27 mouse cellular contexts compared by ENCODE assay signal in genomic region chr11:16900653-16901416, GRCm38 (mm10). TPM values are rescaled to one million over a fixed set of nuclear protein-coding genes. Genes with fewer than 3 reads are reported as not detected.
DNase-seq lines count a peak whose midpoint lies in the region; ATAC-seq and TF ChIP-seq lines count a peak whose summit lies in the region.
"Had no signal": no experiment of that assay in that cellular context is flagged by ENCODE, and none has a peak within 500 bp of the region (broad histone marks: within the 10 kb centered on the region; RNA-seq: fewer than 3 reads in every experiment).

No protein-coding gene starts in this region.

- no peak overlapping the region for H3K9ac ChIP-seq in kidney, embryonic 15.5 days
- H3K9ac ChIP-seq in kidney, embryonic 16.5 days (replicated peaks; ENCODE audit: low read length) = no peak overlapping the region
- no peak overlapping the region for H3K9ac ChIP-seq in stomach, embryonic 14.5 days (replicated peaks; ENCODE audit: low read depth, low read length)
- no peak overlapping the region for H3K9ac ChIP-seq in stomach, postnatal 0 days (ENCODE audit: low read length)
- no peak overlapping the region for H3K9ac ChIP-seq in forebrain, embryonic 11.5 days (ENCODE audit: low read length)
- H3K9ac ChIP-seq: hindbrain, embryonic 13.5 days; liver, embryonic 14.5 days; lung, embryonic 15.5 days; midbrain, embryonic 13.5 days had no signal

- no peak for ATAC-seq in kidney, embryonic 15.5 days (replicated peaks; ENCODE audit: low FRiP score)
- no peak for ATAC-seq in kidney, embryonic 16.5 days (ENCODE audit: low FRiP score, low TSS enrichment)
- peak; percentile 57 for ATAC-seq in stomach, embryonic 14.5 days (ENCODE audit: insufficient number of reproducible peaks, insufficient read depth, low FRiP score, low read depth)
- ATAC-seq in stomach, postnatal 0 days (ENCODE audit: low FRiP score, low TSS enrichment) = no peak
- ATAC-seq in forebrain, embryonic 11.5 days (replicated peaks; ENCODE audit: low FRiP score) = no peak
- ATAC-seq: forebrain, embryonic 16.5 days; midbrain, embryonic 13.5 days had no signal

- no peak overlapping the region for H3K4me2 ChIP-seq in kidney, embryonic 15.5 days
- H3K4me2 ChIP-seq in kidney, embryonic 16.5 days (replicated peaks; ENCODE audit: low read depth, low read length) = no peak overlapping the region
- no peak overlapping the region for H3K4me2 ChIP-seq in stomach, embryonic 14.5 days (replicated peaks; ENCODE audit: low read depth, low read length)
- no peak overlapping the region for H3K4me2 ChIP-seq in stomach, postnatal 0 days (replicated peaks; ENCODE audit: low read depth)
- H3K4me2 ChIP-seq in forebrain, embryonic 11.5 days (ENCODE audit: low read depth, low read length, severe bottlenecking) = no peak overlapping the region
- H3K4me2 ChIP-seq: heart, embryonic 11.5 days; hindbrain, embryonic 13.5 days; lung, embryonic 15.5 days; midbrain, embryonic 13.5 days had no signal

- no peak for TF ChIP-seq POLR2A in small intestine, adult 2 months (IDR thresholded peaks at IDR 0.05; ENCODE audit: low read depth, low read length)

- no peaks in the 10 kb centered on the region for H3K4me1 ChIP-seq in kidney, embryonic 15.5 days
- H3K4me1 ChIP-seq in kidney, embryonic 16.5 days (ENCODE audit: insufficient read depth, low read length) = no peaks in the 10 kb centered on the region
- no peaks in the 10 kb centered on the region for H3K4me1 ChIP-seq in stomach, embryonic 14.5 days (ENCODE audit: control insufficient read depth, insufficient read depth, low read length)
- H3K4me1 ChIP-seq in stomach, postnatal 0 days (replicated peaks; ENCODE audit: control insufficient read depth, insufficient read depth) = no peaks in the 10 kb centered on the region
- H3K4me1 ChIP-seq in small intestine, adult 2 months (ENCODE audit: control insufficient read depth, insufficient read depth, insufficient read length, low read length) = peaks cover 17% of the 10 kb centered on the region; the same call in 1 of the 2 replicates
- no peaks in the 10 kb centered on the region for H3K4me1 ChIP-seq in forebrain, embryonic 11.5 days (replicated peaks; ENCODE audit: control insufficient read depth, insufficient read depth, low read length)
- H3K4me1 ChIP-seq: hindbrain, embryonic 13.5 days; midbrain, embryonic 13.5 days had no signal

- H3K4me3 ChIP-seq in kidney, embryonic 15.5 days (replicated peaks) = no peak overlapping the region
- H3K4me3 ChIP-seq in kidney, embryonic 16.5 days (ENCODE audit: low read length) = no peak overlapping the region
- no peak overlapping the region for H3K4me3 ChIP-seq in stomach, embryonic 14.5 days (ENCODE audit: low read depth, low read length)
- H3K4me3 ChIP-seq in stomach, postnatal 0 days (ENCODE audit: low read depth, low read length) = no peak overlapping the region
- H3K4me3 ChIP-seq in small intestine, adult 2 months (ENCODE audit: low read depth, low read length) = no peak overlapping the region
- no peak overlapping the region for H3K4me3 ChIP-seq in forebrain, embryonic 11.5 days (ENCODE audit: low read depth, low read length)
- H3K4me3 ChIP-seq: gastrocnemius, adult 2 months; hindbrain, embryonic 13.5 days; lung, embryonic 15.5 days; midbrain, embryonic 13.5 days had no signal

- TF ChIP-seq CTCF in stomach, postnatal 0 days (IDR thresholded peaks at IDR 0.05; ENCODE audit: low read depth) = no peak
- no peak for TF ChIP-seq CTCF in small intestine, adult 2 months (IDR thresholded peaks at IDR 0.05; ENCODE audit: extremely low read depth, insufficient read length, insufficient replicate concordance, low read depth, low read length)

- TF ChIP-seq EP300 in stomach, postnatal 0 days (optimal IDR thresholded peaks at IDR 0.05) = no peak

- H3K27me3 ChIP-seq in kidney, embryonic 15.5 days = no peaks in the 10 kb centered on the region
- H3K27me3 ChIP-seq in kidney, embryonic 16.5 days (ENCODE audit: insufficient read depth, low read length) = no peaks in the 10 kb centered on the region
- H3K27me3 ChIP-seq in stomach, embryonic 14.5 days (ENCODE audit: control insufficient read depth, insufficient read depth, low read length) = no peaks in the 10 kb centered on the region
- H3K27me3 ChIP-seq in stomach, postnatal 0 days (ENCODE audit: control insufficient read depth, insufficient read depth, low read length) = no peaks in the 10 kb centered on the region
- no peaks in the 10 kb centered on the region for H3K27me3 ChIP-seq in small intestine, adult 2 months (ENCODE audit: control insufficient read depth, insufficient read depth, low read length)
- H3K27me3 ChIP-seq in forebrain, embryonic 11.5 days (ENCODE audit: control insufficient read depth, insufficient read depth, low read length) = no peaks in the 10 kb centered on the region
- H3K27me3 ChIP-seq: hindbrain, embryonic 13.5 days; lung, embryonic 15.5 days; midbrain, embryonic 13.5 days had no signal

- H3K36me3 ChIP-seq in kidney, embryonic 15.5 days = no peaks in the 10 kb centered on the region
- no peaks in the 10 kb centered on the region for H3K36me3 ChIP-seq in kidney, embryonic 16.5 days (ENCODE audit: insufficient read depth, low read length)
- peaks cover 13% of the 10 kb centered on the region; the same call in 1 of the 2 replicates for H3K36me3 ChIP-seq in stomach, embryonic 14.5 days (ENCODE audit: control insufficient read depth, insufficient read depth, low read length)
- H3K36me3 ChIP-seq in stomach, postnatal 0 days (ENCODE audit: control insufficient read depth, insufficient read depth, low read length) = peaks cover 9% of the 10 kb centered on the region
- peaks cover 14% of the 10 kb centered on the region for H3K36me3 ChIP-seq in small intestine, adult 2 months (ENCODE audit: control insufficient read depth, insufficient read depth, low read length)
- H3K36me3 ChIP-seq in forebrain, embryonic 11.5 days (ENCODE audit: control insufficient read depth, insufficient read depth, low read length) = no peaks in the 10 kb centered on the region
- H3K36me3 ChIP-seq: G1E; hindbrain, embryonic 13.5 days; lung, embryonic 15.5 days; midbrain, embryonic 13.5 days had no signal

- DNase-seq in stomach, postnatal 0 days (ENCODE audit: low spot score) = no peak
- no peak for DNase-seq in urinary bladder, adult 2 months (ENCODE audit: low spot score)
- DNase-seq in forebrain, embryonic 11.5 days (ENCODE audit: low spot score) = no peak
- DNase-seq: adrenal gland, adult 8-10 months; cerebellum, adult 8-10 months; cerebellum, postnatal 36 days; gastrocnemius, adult 2 months; gastrocnemius, postnatal 36 days; heart, adult 18-20 months; heart, postnatal 36 days; kidney, adult 2 months; kidney, postnatal 14 days; right cerebral cortex, postnatal 25 days; spleen, adult 18-20 months; thymus, postnatal 25 days had no signal

- H3K9me3 ChIP-seq in kidney, embryonic 15.5 days (replicated peaks) = no peaks in the 10 kb centered on the region
- no peaks in the 10 kb centered on the region for H3K9me3 ChIP-seq in kidney, embryonic 16.5 days (ENCODE audit: low read length)
- no peaks in the 10 kb centered on the region for H3K9me3 ChIP-seq in stomach, embryonic 14.5 days (ENCODE audit: control insufficient read depth, low read depth, low read length)
- no peaks in the 10 kb centered on the region for H3K9me3 ChIP-seq in stomach, postnatal 0 days (ENCODE audit: control insufficient read depth, low read length)
- no peaks in the 10 kb centered on the region for H3K9me3 ChIP-seq in forebrain, embryonic 11.5 days (ENCODE audit: control insufficient read depth, low read length)
- H3K9me3 ChIP-seq: G1E; hindbrain, embryonic 13.5 days; lung, embryonic 15.5 days; midbrain, embryonic 13.5 days had no signal

- H3K27ac ChIP-seq in kidney, embryonic 15.5 days = 0 out of 2 replicates have a peak overlapping the region, but pooled peaks have one; percentile 3
- no peak overlapping the region for H3K27ac ChIP-seq in kidney, embryonic 16.5 days (ENCODE audit: low read length)
- peak overlapping the region; percentile 22; the same call in 1 of the 2 replicates for H3K27ac ChIP-seq in stomach, embryonic 14.5 days (ENCODE audit: low read length)
- H3K27ac ChIP-seq in stomach, postnatal 0 days (replicated peaks) = no peak overlapping the region
- peak overlapping the region; percentile 93 for H3K27ac ChIP-seq in small intestine, adult 2 months (ENCODE audit: insufficient read depth, low read depth, low read length)
- H3K27ac ChIP-seq in forebrain, embryonic 11.5 days (ENCODE audit: low read depth, low read length) = no peak overlapping the region
- H3K27ac ChIP-seq: gastrocnemius, adult 2 months; hindbrain, embryonic 13.5 days; liver, embryonic 14.5 days; lung, embryonic 15.5 days; macrophage; midbrain, embryonic 13.5 days had no signal

- 72% methylated on average over 8 of the region's 8 CpGs for WGBS in kidney, embryonic 15.5 days
- 76% methylated on average over 8 of the region's 8 CpGs for WGBS in kidney, embryonic 16.5 days
- WGBS in stomach, embryonic 14.5 days = 70% methylated on average over 8 of the region's 8 CpGs
- 64% methylated on average over 8 of the region's 8 CpGs for WGBS in stomach, postnatal 0 days
- WGBS in small intestine, adult 2 months = 27% methylated on average over 8 of the region's 8 CpGs
- 94% methylated on average over 8 of the region's 8 CpGs for WGBS in forebrain, embryonic 11.5 days

RNA-seq across cellular contexts. Expression of gene Fbxo48, which starts 50.3 kb away (rescaled TPM):
- polyA plus RNA-seq in kidney, embryonic 15.5 days (2015; fragmentation: Nextera tagmentation; extraction: Ambion mirVana) = 1.3 and 1.4 TPM in 2 replicates
- 1.1 and 1.6 TPM in 2 replicates for polyA plus RNA-seq in kidney, embryonic 16.5 days (2015; fragmentation: Nextera tagmentation; extraction: Ambion mirVana)
- 2.3 and 2.9 TPM in 2 replicates for polyA plus RNA-seq in stomach, embryonic 14.5 days (2014; fragmentation: Nextera tagmentation; extraction: Ambion mirVana)
- 0.21 and 0.35 TPM in 2 replicates for polyA plus RNA-seq in stomach, postnatal 0 days (2015; fragmentation: Nextera tagmentation; extraction: Ambion mirVana)
- 0.16 and 0.18 TPM in 2 replicates for polyA plus RNA-seq in small intestine, adult 2 months (2012; rRNA removed)
- 0.35 and 0.81 TPM in 2 replicates for polyA plus RNA-seq in urinary bladder, adult 2 months (2012; rRNA removed)
- 2.8 and 3.2 TPM in 2 replicates for polyA plus RNA-seq in forebrain, embryonic 11.5 days (2014; fragmentation: Nextera tagmentation; extraction: Ambion mirVana)

Comparison
In these comparisons a context has a peak if more than half of its experiments do, and no peak if none do; other contexts are left out.
1. H3K27ac ChIP-seq: peak in kidney, embryonic 15.5 days (single experiment), stomach, embryonic 14.5 days (single experiment) and small intestine, adult 2 months (single experiment); none in kidney, embryonic 16.5 days (single experiment), stomach, postnatal 0 days (single experiment) and forebrain, embryonic 11.5 days (single experiment).